Mouse (Mus musculus) 416B (cell line): ENCODE data around the gene Ino80d.
"Not testable (repeated sequence)": the region's sequence is repeated elsewhere in the genome, so short reads cannot be mapped to it uniquely, and the experiment has no call there.

Experiments used
- DNase-seq: peaks from one replicate; pipeline ENCODE4 v3.0.0; 2011; ENCODE audit warnings: low read depth

The Ino80d gene

GRCm38 (mm10) chr1:63114136-63114781, at the start of gene Ino80d:
TSS of gene Ino80d (minus strand) at chr1:63114667.
- DNase-seq: peak; percentile 93

DNA sequence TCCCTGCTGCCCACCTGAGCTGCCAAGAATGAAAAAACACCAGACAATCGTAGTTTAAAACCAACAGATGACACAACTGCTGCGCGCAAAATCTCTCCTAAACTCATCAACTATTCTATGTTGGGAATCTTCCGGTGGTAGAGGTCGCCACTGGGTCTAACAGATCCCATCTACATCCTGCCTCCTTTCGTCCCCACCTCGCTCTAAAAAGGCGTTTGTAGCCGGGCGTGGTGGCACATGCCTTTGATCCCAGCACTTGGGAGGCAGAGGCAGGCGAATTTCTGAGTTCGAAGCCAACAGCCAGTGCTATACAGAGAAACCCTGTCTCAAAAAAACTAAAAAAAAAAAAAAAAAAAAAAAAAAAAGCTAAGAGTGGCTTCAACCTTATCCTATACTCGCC, 25.8 kb upstream of the Ino80d start:
- DNase-seq: no peak

- not testable (repeated sequence) for DNase-seq
These were observed 24.1 kb upstream of the Ino80d start for GRCm38 (mm10) chr1:63138586-63138985.

GRCm38 (mm10) chr1:63137971-63138370, 23.5 kb upstream of the Ino80d start:
- DNase-seq: no peak

- no peak for DNase-seq
These were observed 20.1 kb upstream of the Ino80d start for GRCm38 (mm10) chr1:63134530-63134929.

GRCm38 (mm10) chr1:63131766-63132165, 17.3 kb upstream of the Ino80d start:
- no peak for DNase-seq

DNA sequence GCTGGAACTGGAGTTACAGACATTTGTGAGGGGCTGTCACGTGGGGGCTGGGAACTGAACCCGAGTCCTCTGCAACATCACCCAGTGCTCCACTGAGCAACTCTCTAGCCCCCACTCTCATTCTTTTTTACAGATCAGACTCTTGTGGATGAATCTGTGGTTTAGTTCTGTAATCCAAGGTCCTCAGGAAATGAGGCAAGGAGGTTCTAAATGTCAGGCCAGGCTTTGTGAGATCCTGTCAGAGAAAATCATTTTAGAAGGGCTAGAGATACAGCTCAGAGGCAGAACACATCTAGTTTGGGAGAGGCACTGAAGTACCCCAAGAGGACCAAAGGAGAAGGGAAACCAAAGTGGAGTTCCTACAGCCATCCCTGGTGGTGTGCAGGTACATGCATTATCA, 16.4 kb upstream of the Ino80d start:
- peak; percentile 80 for DNase-seq

GRCm38 (mm10) chr1:63129857-63130690, 15.6 kb upstream of the Ino80d start:
- peak; percentile 72 for DNase-seq

DNA sequence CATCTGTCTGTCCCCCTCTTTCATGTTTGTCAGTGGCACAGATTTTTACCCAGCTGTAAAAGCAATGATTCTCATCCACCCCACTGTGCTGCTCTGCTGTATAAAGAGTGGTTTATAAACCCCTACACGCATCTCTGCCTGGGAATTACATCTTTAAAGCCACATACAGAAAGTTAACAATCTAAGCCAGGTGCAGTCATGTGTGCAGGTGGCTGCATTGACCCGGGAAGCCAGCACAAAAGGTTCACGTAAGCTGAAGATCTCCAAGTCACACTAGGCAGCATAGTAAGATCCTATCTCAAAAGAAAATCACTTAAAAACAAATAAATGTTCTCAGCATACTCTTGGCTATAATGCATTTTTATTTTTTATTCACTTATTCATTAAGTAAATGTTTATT, 14.8 kb upstream of the Ino80d start:
- no peak for DNase-seq

DNA sequence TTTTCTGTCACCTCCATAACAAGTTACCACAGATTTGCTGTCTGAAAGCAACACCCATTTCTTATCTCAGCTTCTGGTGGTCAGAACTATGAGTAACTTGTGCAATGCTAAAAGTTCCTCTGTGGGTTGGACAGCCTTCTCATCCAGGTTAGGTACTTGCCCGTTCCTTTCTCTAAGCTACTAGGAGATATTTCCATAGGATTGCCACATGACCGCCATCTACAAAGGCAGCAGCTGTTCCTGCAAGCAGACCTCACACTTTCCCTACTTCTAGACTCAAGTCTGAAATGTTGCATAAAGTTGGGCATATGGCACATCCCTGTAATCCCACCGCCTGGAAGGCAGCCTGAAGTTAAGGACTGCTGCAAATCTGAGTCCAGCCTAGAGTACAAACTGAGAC, 11.7 kb upstream of the Ino80d start:
- peak; percentile 91 for DNase-seq

GRCm38 (mm10) chr1:63123823-63124450, 9.5 kb upstream of the Ino80d start:
- no peak for DNase-seq

DNA sequence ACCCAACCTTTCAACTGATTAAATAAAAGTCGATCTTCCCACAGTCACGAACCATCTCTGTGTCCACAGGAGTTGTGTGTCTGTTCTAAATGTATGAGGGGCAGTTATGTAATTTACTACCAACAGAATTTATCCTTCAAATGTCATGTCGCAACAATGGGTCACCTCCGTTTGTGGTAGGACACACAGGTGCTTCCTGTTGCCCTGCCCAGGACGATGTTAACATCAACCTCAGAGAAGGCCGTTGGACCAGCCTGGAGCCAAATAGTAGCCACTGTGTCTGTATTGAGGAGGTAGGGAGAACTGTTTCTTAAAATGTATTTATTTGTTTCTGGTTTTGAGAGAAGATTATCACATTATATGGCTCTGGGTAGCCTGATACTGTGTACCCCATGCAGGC, 7.5 kb upstream of the Ino80d start:
- DNase-seq: peak; percentile 97

DNA sequence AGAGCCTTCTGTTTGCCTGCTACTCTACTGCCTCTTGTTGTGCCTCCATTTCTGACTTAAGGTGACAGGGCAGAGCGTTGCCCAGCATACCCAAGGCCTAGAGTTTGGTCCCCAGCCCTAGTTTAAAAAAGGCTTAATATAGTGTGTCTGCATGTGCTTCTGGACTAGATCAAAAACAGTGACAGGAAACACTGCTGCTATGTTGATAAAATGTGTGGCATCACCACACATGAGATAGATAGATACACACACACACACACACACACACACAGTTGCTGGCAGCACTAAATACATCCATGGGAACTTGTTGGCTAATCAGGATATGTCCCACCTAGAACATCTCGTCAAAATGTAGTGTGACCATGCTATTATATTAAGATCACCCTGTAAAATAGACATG, 5.9 kb upstream of the Ino80d start:
- peak; percentile 74 for DNase-seq

- peak; percentile 61 for DNase-seq
These were observed 5.2 kb upstream of the Ino80d start for GRCm38 (mm10) chr1:63119675-63120074.

DNA sequence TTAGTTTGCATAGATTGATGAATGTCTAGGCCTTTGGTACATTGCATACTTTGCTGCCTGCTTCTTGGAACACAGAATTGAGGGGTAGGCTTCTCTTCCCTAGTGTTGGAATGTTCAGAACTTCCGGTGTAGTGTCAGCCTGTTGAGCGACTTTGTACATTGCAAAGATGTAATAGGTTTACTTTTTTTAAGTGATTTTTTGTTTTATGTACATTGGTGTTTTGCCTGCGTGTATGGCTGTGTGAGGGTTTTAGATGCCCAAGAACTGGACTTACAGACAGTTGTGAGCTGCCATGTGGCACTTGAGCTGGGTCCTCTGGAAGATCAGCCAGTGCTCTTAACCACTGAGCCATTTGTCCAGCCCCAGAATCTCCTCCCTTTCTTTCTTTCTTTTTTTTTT, 1.1 kb upstream of the Ino80d start:
- no peak for DNase-seq

DNA sequence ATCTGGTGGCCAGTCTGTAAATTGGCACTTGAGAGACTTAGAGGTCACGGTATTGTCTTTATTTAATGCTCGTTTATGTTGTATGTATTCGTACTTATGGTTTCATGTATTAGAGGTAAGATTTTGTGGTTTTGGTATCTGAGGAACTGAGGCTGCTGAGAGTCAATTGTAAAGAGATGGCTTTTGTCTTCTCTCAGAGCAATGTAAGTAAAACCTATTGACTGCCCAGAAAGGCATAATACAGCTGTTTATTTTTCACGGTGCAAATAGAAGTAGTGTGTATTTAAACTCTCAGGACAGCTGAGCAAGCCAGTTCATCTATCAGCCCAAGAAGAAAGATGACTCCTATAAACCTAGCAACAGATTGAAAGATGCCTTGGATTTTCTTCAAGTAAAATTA, 629 bp upstream of the Ino80d start:
- DNase-seq: peak; percentile 46

DNA sequence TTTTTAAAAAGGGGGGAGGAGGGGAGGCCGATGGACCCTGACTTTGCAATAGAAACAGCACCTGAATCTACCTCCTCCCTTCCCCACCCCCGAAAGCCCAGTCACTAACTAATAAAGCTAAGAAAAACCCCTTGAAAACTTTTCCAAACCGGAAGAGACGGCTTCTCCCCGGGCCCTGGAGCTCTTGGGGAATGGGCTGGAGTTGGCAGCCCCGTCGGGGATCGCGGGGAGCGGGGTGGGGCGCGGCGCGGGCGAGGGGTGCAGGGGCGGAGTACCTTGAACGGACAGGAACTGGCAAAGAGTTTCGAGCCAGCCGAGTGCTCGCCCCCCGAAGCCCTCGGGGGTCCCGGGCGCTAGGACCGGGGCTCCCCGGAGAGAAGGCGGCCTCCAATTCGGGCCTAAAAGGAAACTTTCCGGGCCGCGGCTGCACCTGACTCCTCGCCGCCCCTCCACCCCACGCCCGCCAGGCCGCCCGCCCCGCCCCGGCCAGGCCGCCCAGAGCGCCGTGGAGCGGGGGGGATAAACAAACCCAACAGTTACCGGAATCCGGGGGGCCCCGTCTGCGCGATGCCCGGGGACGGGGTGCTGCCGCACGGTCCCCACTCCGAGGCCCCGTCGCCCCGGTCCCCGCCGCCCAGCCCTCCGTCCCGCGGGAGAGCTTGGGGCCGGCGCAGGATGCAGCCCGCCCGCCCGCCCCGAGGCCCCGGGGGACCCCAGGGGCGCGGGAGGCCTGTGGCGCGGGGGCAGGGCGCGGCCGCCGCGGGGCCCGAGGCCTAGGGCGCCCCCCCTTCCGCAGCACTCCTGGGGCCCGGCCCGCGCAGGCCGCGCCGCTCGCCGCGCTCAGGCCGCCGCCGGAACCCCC, 962 bp downstream of the Ino80d start:
- DNase-seq: peak; percentile 52

DNA sequence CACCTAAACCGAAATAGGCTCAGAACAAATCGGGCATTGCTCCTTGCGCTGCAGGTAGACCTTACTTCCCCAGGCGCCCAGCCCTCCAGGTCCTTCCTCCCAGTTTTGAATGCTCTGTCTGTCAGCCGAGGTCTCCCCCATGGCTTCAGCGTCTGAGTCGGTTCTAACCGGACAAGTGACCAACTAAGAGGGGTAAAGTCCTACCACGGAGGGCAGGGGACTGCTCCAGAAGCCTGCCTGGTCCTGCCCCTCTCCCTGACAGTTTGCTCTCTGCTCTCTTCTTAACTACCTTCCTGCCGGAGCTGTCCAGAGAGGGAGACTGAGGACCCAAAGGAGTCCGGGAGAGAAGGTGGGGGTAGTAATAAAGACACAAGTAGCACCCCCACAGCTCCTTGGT, 1.6 kb downstream of the Ino80d start:
- no peak for DNase-seq

- DNase-seq: no peak
These were observed 2.2 kb downstream of the Ino80d start for GRCm38 (mm10) chr1:63112151-63112864.

- peak; percentile 61 for DNase-seq
These were observed 3.8 kb downstream of the Ino80d start for GRCm38 (mm10) chr1:63110536-63111285.
